Mouse (Mus musculus) testis, adult 2 months (tissue): Measurements from ENCODE around the gene 1700029H14Rik. TPM values are rescaled to one million over a fixed set of nuclear protein-coding genes. Genes with fewer than 3 reads are reported as not detected.

ENCODE experiments used
- H3K27ac ChIP-seq: fragments of 200-500 bp; 2 replicates; pipeline ENCODE4 v1.5.1; 2012; ENCODE audit warnings: low read depth, low read length; ENCODE audit not compliant: control insufficient read depth, insufficient read depth
- H3K27me3 ChIP-seq: fragments of 200-500 bp; 2 replicates; pipeline ENCODE4 v1.6.1; 2012; ENCODE audit warnings: mild to moderate bottlenecking, low read length, moderate library complexity; ENCODE audit not compliant: control insufficient read depth, insufficient read depth
- H3K36me3 ChIP-seq: fragments of 200-500 bp; 2 replicates; pipeline ENCODE4 v1.6.1; 2012; ENCODE audit warnings: mild to moderate bottlenecking, low read length; ENCODE audit not compliant: control insufficient read depth, insufficient read depth
- H3K4me1 ChIP-seq: fragments of 200-500 bp; 2 replicates; pipeline ENCODE4 v1.6.1; 2012; ENCODE audit warnings: low read length; ENCODE audit not compliant: control insufficient read depth, insufficient read depth
- H3K4me3 ChIP-seq: fragments of 200-500 bp; 2 replicates; pipeline ENCODE4 v1.5.1; 2012; ENCODE audit warnings: low read depth, mild to moderate bottlenecking, low read length, moderate library complexity, mixed read lengths; ENCODE audit not compliant: control insufficient read depth
- CTCF ChIP-seq: fragments of 200-500 bp; IDR thresholded peaks from 2 replicates; pipeline ENCODE4 v1.5.1; 2012; ENCODE audit warnings: low read depth, mild to moderate bottlenecking, inconsistent platforms, low read length, moderate library complexity; ENCODE audit not compliant: control insufficient read depth, insufficient read depth, insufficient replicate concordance
- POLR2A ChIP-seq: fragments of 200-500 bp; IDR thresholded peaks from 2 replicates; pipeline ENCODE4 v1.6.1; 2012; ENCODE audit warnings: low read depth, mild to moderate bottlenecking, inconsistent platforms, low read length, moderate library complexity; ENCODE audit not compliant: control insufficient read depth
- polyA plus RNA-seq: library from polyadenylated mRNA; depleted of rRNA; stranded (reverse); fragments of >200 nt; gene quantifications from 2 replicates; pipeline ENCODE4 v1.2.3, GENCODE M21; 2012; rRNA removed

The 1700029H14Rik gene
- polyA plus RNA-seq = 536 and 642 TPM in 2 replicates

GRCm38 (mm10) chr8:13562118-13562517, at the start of gene 1700029H14Rik:
Gene 1700029H14Rik, minus strand, starts transcription at chr8:13562461.
- H3K27me3 ChIP-seq = no peaks in the 10 kb centered on the region
- no peaks in the 10 kb centered on the region; the same call in 1 of the 2 replicates for H3K4me1 ChIP-seq
- H3K4me3 ChIP-seq = peak within 1 kb of the TSS; percentile 92
- H3K36me3 ChIP-seq = no peaks in the 10 kb centered on the region
- H3K27ac ChIP-seq = peak within 1 kb of the TSS; percentile 92
- no peak for TF ChIP-seq CTCF
- TF ChIP-seq POLR2A = peak; percentile 94; the same call in 1 of the 2 replicates

GRCm38 (mm10) chr8:13611702-13612101, 49.4 kb upstream of the 1700029H14Rik start:
- H3K36me3 ChIP-seq = no peaks in the 10 kb centered on the region
- peaks cover 2% of the 10 kb centered on the region for H3K4me1 ChIP-seq
- TF ChIP-seq POLR2A (no peak), CTCF (no peak)
- no peak overlapping the region for H3K27ac ChIP-seq
- no peak overlapping the region for H3K4me3 ChIP-seq
- no peaks in the 10 kb centered on the region for H3K27me3 ChIP-seq

- H3K27me3 ChIP-seq = no peaks in the 10 kb centered on the region
- H3K4me1 ChIP-seq = peaks cover 2% of the 10 kb centered on the region
- no peak for TF ChIP-seq CTCF
- no peak for TF ChIP-seq POLR2A
- H3K27ac ChIP-seq = no peak overlapping the region
- H3K4me3 ChIP-seq = no peak overlapping the region
- no peaks in the 10 kb centered on the region for H3K36me3 ChIP-seq
These were observed 47.7 kb upstream of the 1700029H14Rik start for GRCm38 (mm10) chr8:13609971-13610370.

GRCm38 (mm10) chr8:13608946-13609345, 46.7 kb upstream of the 1700029H14Rik start:
- Histone ChIP-seq H3K36me3 (no peaks in the 10 kb centered on the region), H3K27me3 (no peaks in the 10 kb centered on the region), H3K4me3 (no peak overlapping the region), H3K4me1 (peaks cover 2% of the 10 kb centered on the region), H3K27ac (no peak overlapping the region)
- TF ChIP-seq CTCF = no peak
- TF ChIP-seq POLR2A = no peak

GRCm38 (mm10) chr8:13605920-13606480, 43.7 kb upstream of the 1700029H14Rik start:
- H3K27me3 ChIP-seq = no peaks in the 10 kb centered on the region
- no peak overlapping the region for H3K4me3 ChIP-seq
- H3K27ac ChIP-seq = no peak overlapping the region
- H3K36me3 ChIP-seq = no peaks in the 10 kb centered on the region
- TF ChIP-seq CTCF = no peak
- no peak for TF ChIP-seq POLR2A
- peaks cover 2% of the 10 kb centered on the region for H3K4me1 ChIP-seq

GRCm38 (mm10) chr8:13602621-13603020, 40.4 kb upstream of the 1700029H14Rik start:
- Histone ChIP-seq H3K36me3 (no peaks in the 10 kb centered on the region), H3K27ac (no peak overlapping the region), H3K4me3 (no peak overlapping the region), H3K4me1 (no peaks in the 10 kb centered on the region), H3K27me3 (no peaks in the 10 kb centered on the region)
- TF ChIP-seq CTCF = peak; percentile 54; the same call in 1 of the 2 replicates
- no peak for TF ChIP-seq POLR2A

GRCm38 (mm10) chr8:13601166-13601565, 38.9 kb upstream of the 1700029H14Rik start:
- no peaks in the 10 kb centered on the region for H3K4me1 ChIP-seq
- H3K27me3 ChIP-seq = no peaks in the 10 kb centered on the region
- H3K4me3 ChIP-seq = no peak overlapping the region
- TF ChIP-seq CTCF (no peak), POLR2A (no peak)
- H3K36me3 ChIP-seq = no peaks in the 10 kb centered on the region
- no peak overlapping the region for H3K27ac ChIP-seq

- TF ChIP-seq POLR2A (no peak), CTCF (no peak)
These were observed 38.5 kb upstream of the 1700029H14Rik start for GRCm38 (mm10) chr8:13600716-13601115.

GRCm38 (mm10) chr8:13600204-13600603, 37.9 kb upstream of the 1700029H14Rik start:
- no peak overlapping the region for H3K4me3 ChIP-seq
- no peak overlapping the region for H3K27ac ChIP-seq
- no peaks in the 10 kb centered on the region for H3K4me1 ChIP-seq
- no peak for TF ChIP-seq POLR2A
- no peak for TF ChIP-seq CTCF
- no peaks in the 10 kb centered on the region for H3K27me3 ChIP-seq
- no peaks in the 10 kb centered on the region for H3K36me3 ChIP-seq

More at GRCm38 (mm10) chr8:13600716-13601115, 38.5 kb upstream of the 1700029H14Rik start:
- Histone ChIP-seq H3K27ac (no peak overlapping the region), H3K4me3 (no peak overlapping the region), H3K36me3 (no peaks in the 10 kb centered on the region), H3K27me3 (no peaks in the 10 kb centered on the region), H3K4me1 (no peaks in the 10 kb centered on the region)
